Mouse (Mus musculus) embryonic stem cell, embryonic (primary cell): ENCODE measurements around the gene Tcf21.

ENCODE experiments used
- CTCF ChIA-PET, 4 experiments: fragments of 300-600 bp in 2 of 4; fragments of 350-600 bp in 2 of 4; sonication (Branson Sonifier 250); formaldehyde crosslinking; loops; one replicate each; lab custom pipeline; 2022; ENCODE audit warnings: inconsistent platforms in 2 of 4; lab: Charles Lee
- POLR2A ChIA-PET, 4 experiments: fragments of 300-600 bp in 2 of 4; fragments of 350-600 bp in 2 of 4; sonication (Branson Sonifier 250); formaldehyde crosslinking; loops; one replicate each; lab custom pipeline; 2022; ENCODE audit warnings: antibody characterized with exemption in 4 of 4, inconsistent platforms in 1 of 4; lab: Charles Lee

Tcf21 gene

GRCm38 (mm10) chr10:22819871-22820590 is at the start of gene Tcf21:
TSS of gene Tcf21 (minus strand) at chr10:22820174.
- POLR2A ChIA-PET: interaction anchor here in 1 of 4 experiments (0.7 kb wide), 1 partner anchor 109 kb away, joined by 3 read pairs; no protein-coding TSS in a partner anchor
- CTCF ChIA-PET: interaction anchor here in 1 of 4 experiments (0.9 kb wide), 1 partner anchor 38 kb away, joined by 3 read pairs; no protein-coding TSS in a partner anchor

GRCm38 (mm10) chr10:22868386-22868918 is 48.5 kb upstream of the Tcf21 start:
- ChIA-PET CTCF (interaction anchor here in 3 of 4 experiments (0.7 to 2.8 kb wide), 4 partner anchors 10 to 139 kb away, joined by 4 to 18 read pairs (median 10); no protein-coding TSS in a partner anchor), POLR2A (interaction anchor here in 1 of 4 experiments (1.3 kb wide), 1 partner anchor 10 kb away, joined by 3 read pairs; no protein-coding TSS in a partner anchor)

DNA sequence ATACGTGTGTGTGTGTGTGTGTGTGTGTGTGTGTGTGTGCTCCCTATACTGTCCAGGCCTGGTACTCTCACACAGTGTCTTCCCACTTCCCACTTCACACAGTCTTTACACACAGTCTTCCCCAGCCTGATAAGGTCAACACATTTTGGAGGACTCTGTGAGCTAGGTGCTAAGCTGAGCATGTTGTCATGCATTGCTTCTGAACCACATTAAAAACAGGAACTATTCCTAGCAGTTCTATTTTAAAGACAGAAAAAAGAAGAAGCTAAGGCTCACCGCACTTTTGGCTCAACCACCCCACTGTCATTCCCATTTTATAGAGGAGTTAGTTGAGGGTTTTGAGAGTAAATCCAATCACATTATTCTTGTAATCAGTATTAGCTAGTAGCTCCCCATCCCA is 47.2 kb upstream of the Tcf21 start:
- CTCF ChIA-PET: interaction anchor here (0.7 to 2.8 kb wide), 6 partner anchors 9 to 300 kb away, joined by 3 to 18 read pairs (median 6); no protein-coding TSS in a partner anchor
- POLR2A ChIA-PET: interaction anchor here in 1 of 4 experiments (1.3 kb wide), 1 partner anchor 9 kb away, joined by 3 read pairs; no protein-coding TSS in a partner anchor

- ChIA-PET CTCF (interaction anchor here (0.5 to 1.6 kb wide), 56 partner anchors 8 to 1764 kb away, joined by 3 to 24 read pairs (median 4); partner anchors contain the start of gene Tbpl1 (in 1 of the 4)), POLR2A (interaction anchor here in 1 of 4 experiments (1.0 kb wide), 1 partner anchor 10 kb away, joined by 3 read pairs; no protein-coding TSS in a partner anchor)
These were observed 38.1 kb upstream of the Tcf21 start for GRCm38 (mm10) chr10:22858111-22858510.

GRCm38 (mm10) chr10:22854330-22854729 is 34.4 kb upstream of the Tcf21 start:
- CTCF ChIA-PET: no interaction called here
- POLR2A ChIA-PET: no interaction called here

DNA sequence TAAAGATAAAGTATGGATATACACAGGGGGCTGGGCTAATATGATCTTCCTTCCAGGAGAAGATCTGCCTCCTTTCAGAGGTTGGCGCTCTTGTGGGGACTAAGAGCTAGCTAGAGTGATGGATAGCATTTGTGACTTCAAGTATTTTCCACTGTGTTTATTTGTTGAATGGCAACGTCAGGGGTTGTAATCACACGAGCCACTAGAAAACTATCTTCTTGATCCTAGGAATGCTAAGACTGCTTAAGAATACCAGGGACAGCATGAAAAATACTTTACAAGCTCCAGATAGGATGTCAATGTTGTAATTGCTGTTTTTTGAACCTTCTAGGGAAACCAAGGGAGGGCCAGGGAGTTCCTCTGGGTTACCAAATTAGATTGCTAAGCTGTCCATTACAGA is 25.4 kb upstream of the Tcf21 start:
- ChIA-PET CTCF (interaction anchor here in 2 of 4 experiments (1.4 to 5.5 kb wide), 1 partner anchor 12 kb away, joined by 5 to 24 read pairs; no protein-coding TSS in a partner anchor), POLR2A (no interaction called here)

DNA sequence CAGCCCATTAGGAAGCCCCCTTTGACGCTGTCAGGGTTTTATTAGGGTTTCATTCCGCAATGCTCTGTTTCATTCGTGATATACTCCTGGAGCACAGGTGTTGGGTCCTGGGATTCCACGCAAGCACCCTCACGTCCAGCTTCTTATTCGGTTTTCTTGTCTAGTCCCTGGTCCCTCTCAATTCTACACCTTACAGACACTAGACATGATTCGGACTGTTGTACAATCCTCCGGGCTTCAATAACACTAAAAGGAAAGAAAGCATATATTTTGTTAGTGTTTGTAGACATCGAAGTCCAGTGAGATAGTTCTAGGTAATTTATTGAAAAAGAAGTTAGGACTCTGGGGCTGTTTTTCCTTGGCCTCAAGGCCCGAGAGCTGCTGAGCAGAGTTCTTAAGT is 24.8 kb upstream of the Tcf21 start:
- ChIA-PET CTCF (interaction anchor here in 1 of 4 experiments (0.7 to 5.5 kb wide), 2 partner anchors 13 to 138 kb away, joined by 3 to 24 read pairs; no protein-coding TSS in a partner anchor), POLR2A (no interaction called here)

- ChIA-PET CTCF (interaction anchor here in 2 of 4 experiments (0.5 to 0.9 kb wide), 2 partner anchors 14 to 15 kb away, joined by 3 read pairs; no protein-coding TSS in a partner anchor), POLR2A (no interaction called here)
These were observed 23.7 kb upstream of the Tcf21 start for GRCm38 (mm10) chr10:22843440-22844361.

DNA sequence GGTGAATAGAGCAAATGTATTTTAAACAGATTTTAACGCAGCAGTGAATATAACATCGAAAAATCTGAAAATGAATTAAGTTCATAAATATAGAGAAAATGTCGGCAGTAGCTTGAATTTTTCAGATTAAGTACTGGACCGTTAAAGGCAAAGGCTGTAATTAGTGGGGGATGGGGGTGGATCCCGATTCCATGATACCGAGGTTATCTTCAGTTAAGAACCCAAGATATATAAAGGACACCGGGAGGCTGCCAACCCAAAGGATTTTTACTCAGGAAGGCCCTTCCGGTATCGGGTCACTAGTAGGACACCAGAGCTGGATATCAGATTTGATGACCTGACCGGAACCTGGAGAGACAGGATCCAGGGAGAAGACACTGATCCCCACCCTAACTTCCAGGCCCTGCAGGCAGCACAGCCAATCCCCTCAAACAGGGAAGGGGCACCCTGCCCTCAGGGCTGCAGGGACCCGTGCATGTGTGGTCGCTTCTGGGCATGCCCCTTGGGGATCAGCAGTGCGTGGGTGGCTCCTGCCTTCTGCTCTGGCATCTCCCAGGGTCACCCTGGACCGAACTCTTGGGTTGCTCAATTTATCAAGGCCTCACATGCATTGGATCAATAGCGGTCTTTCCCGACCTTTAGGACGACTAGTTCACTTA is 22.9 kb upstream of the Tcf21 start:
- POLR2A ChIA-PET: no interaction called here
- CTCF ChIA-PET: interaction anchor here (0.5 to 1.0 kb wide), 4 partner anchors 15 kb away, joined by 3 to 4 read pairs (median 3); no protein-coding TSS in a partner anchor

GRCm38 (mm10) chr10:22842113-22842512 is 22.1 kb upstream of the Tcf21 start:
- CTCF ChIA-PET: interaction anchor here in 1 of 4 experiments (1.0 kb wide), 1 partner anchor 16 kb away, joined by 4 read pairs; no protein-coding TSS in a partner anchor
- POLR2A ChIA-PET: no interaction called here

DNA sequence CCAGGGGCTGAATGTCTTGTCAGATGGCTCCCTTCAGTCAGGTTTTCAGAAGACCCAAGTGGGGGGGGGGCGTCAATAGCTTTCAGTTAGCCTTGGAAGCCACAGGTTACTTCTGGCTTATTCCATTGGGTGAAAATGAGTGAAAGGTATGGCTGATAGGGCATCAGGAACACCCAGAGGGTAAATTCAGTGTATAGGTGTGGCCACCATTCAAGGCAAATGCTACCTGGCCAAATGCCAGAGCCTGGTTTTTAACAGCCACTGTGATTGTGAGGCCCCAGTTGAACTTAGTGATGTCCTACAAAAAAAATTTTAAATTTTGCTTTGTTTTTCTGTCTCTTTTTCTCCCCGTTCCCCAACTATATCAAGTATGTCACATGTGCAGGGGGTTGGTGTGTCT is 6.3 kb upstream of the Tcf21 start:
- ChIA-PET POLR2A (no interaction called here), CTCF (no interaction called here)

GRCm38 (mm10) chr10:22822896-22823295 is 2.9 kb upstream of the Tcf21 start:
- CTCF ChIA-PET: interaction anchor here in 2 of 4 experiments (0.6 to 1.0 kb wide), 2 partner anchors 35 kb away, joined by 3 to 9 read pairs; no protein-coding TSS in a partner anchor

GRCm38 (mm10) chr10:22822486-22822885 is 2.5 kb upstream of the Tcf21 start:
- CTCF ChIA-PET: no interaction called here
- POLR2A ChIA-PET: no interaction called here

More at GRCm38 (mm10) chr10:22822896-22823295, 2.9 kb upstream of the Tcf21 start:
- POLR2A ChIA-PET: no interaction called here

- POLR2A ChIA-PET: interaction anchor here in 1 of 4 experiments (1.1 kb wide), 1 partner anchor 958 kb away, joined by 5 read pairs; no protein-coding TSS in a partner anchor
- CTCF ChIA-PET: no interaction called here
These were observed 1.7 kb upstream of the Tcf21 start for GRCm38 (mm10) chr10:22821709-22822108.

- ChIA-PET CTCF (no interaction called here), POLR2A (interaction anchor here in 1 of 4 experiments (1.1 kb wide), 1 partner anchor 958 kb away, joined by 5 read pairs; no protein-coding TSS in a partner anchor)
These were observed 1.3 kb upstream of the Tcf21 start for GRCm38 (mm10) chr10:22821267-22821666.

DNA sequence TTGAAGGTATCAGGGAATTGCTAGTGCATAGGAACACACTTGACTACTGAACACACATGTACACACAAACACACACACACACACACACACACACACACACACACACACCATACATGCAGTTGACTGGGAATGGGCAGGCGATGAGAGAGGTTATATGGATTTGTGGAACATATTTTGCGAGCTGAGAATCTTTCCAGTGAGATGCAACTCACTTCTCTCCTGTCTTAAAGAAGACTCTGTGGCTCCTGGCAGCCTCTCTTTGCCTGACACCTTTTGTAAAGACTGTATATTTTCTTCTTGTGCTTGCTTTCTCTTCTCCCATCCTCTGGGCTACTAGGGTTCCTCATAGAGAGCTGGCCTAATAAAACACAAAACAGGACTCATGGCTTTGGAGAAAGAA is 867 bp upstream of the Tcf21 start:
- POLR2A ChIA-PET: interaction anchor here in 1 of 4 experiments (0.7 kb wide), 1 partner anchor 110 kb away, joined by 3 read pairs; no protein-coding TSS in a partner anchor
- CTCF ChIA-PET: no interaction called here

DNA sequence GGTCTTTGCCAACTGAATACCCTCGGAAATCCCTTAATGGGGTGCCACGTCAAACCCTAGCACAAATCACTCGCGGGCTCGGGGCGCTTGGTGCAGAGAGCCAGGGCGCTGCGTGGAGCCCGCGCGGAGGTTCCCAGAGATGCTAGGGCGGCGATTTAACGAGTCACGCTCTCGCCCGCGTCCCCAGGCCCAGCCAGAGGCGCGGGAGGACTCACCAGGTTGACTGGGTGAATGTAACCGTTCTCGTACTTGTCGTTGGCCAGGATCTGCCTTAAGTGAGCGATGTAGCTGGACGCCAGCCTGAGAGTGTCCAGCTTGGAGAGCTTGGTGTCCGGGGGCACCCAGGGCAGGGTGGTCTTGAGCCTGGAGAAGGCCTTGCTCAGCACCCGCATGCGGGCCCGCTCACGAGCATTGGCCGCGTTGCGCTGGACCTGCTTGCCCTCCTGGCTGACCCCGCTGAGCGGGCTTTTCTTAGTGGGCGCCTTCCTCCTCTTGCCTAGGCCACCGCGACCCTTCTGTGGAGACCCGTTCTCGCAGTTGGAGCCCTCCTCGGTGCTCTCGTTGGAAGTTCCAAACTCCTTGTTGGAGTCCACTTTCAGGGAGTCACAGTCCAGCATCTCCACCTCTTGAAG is 619 bp downstream of the Tcf21 start:
- ChIA-PET CTCF (interaction anchor here in 1 of 4 experiments (0.9 kb wide), 1 partner anchor 39 kb away, joined by 3 read pairs; no protein-coding TSS in a partner anchor), POLR2A (no interaction called here)
